13 mouse cellular contexts compared by ENCODE assay signal in the genomic region with DNA sequence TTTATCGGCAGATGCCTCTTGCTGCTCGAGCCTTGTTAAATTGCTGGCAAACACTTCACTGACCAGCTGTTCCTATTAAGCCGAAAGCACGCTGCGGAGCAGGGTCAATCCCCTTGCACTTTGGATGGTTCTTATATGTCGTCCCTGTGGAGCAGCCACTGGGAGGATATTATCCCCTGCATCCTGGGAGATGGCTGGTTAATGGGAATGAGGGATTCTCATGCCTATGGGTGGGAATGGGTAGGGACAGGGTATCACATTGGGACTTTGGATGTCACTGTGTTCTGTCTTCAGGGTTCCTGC.
DNase-seq lines count a peak whose midpoint lies in the region; ATAC-seq lines count a peak whose summit lies in the region.
"Had no signal": no experiment of that assay in that cellular context is flagged by ENCODE, and none has a peak within 500 bp of the region (broad histone marks: within the 10 kb centered on the region; RNA-seq: fewer than 3 reads in every experiment).

No protein-coding gene starts in this region.

- no peak overlapping the region for H3K4me3 ChIP-seq in neural tube, embryonic 11.5 days (ENCODE audit: low read depth, low read length)
- H3K4me3 ChIP-seq in hindbrain, embryonic 12.5 days: no peak overlapping the region
- no peak overlapping the region for H3K4me3 ChIP-seq in stomach, embryonic 16.5 days (replicated peaks; ENCODE audit: low read length)
- H3K4me3 ChIP-seq: embryonic facial prominence, embryonic 13.5 days; heart, embryonic 15.5 days had no signal

- no peak overlapping the region for H3K27ac ChIP-seq in neural tube, embryonic 11.5 days (ENCODE audit: low read depth, low read length)
- H3K27ac ChIP-seq in hindbrain, embryonic 12.5 days: peak overlapping the region; percentile 40; the same call in 1 of the 2 replicates
- no peak overlapping the region for H3K27ac ChIP-seq in stomach, embryonic 16.5 days (ENCODE audit: low read length)
- H3K27ac ChIP-seq: embryonic facial prominence, embryonic 13.5 days; heart, embryonic 15.5 days; macrophage had no signal

- H3K9ac ChIP-seq in neural tube, embryonic 11.5 days (ENCODE audit: low read length): no peak overlapping the region
- no peak overlapping the region for H3K9ac ChIP-seq in hindbrain, embryonic 12.5 days
- H3K9ac ChIP-seq in stomach, embryonic 16.5 days (ENCODE audit: low read length): no peak overlapping the region
- H3K9ac ChIP-seq: embryonic facial prominence, embryonic 13.5 days; heart, embryonic 15.5 days had no signal

- no peak overlapping the region for H3K4me2 ChIP-seq in neural tube, embryonic 11.5 days (ENCODE audit: low read depth)
- H3K4me2 ChIP-seq in hindbrain, embryonic 12.5 days (replicated peaks): peak overlapping the region; percentile 22; the same call in 1 of the 2 replicates
- peak overlapping the region; percentile 3; the same call in 1 of the 2 replicates for H3K4me2 ChIP-seq in stomach, embryonic 16.5 days (ENCODE audit: low read depth, low read length)
- H3K4me2 ChIP-seq: embryonic facial prominence, embryonic 13.5 days; heart, embryonic 15.5 days had no signal

- no peaks in the 10 kb centered on the region for H3K36me3 ChIP-seq in neural tube, embryonic 11.5 days (ENCODE audit: control insufficient read depth, insufficient read depth, low read length)
- no peaks in the 10 kb centered on the region for H3K36me3 ChIP-seq in hindbrain, embryonic 12.5 days
- no peaks in the 10 kb centered on the region for H3K36me3 ChIP-seq in stomach, embryonic 16.5 days (ENCODE audit: control insufficient read depth, insufficient read depth, low read length)
- H3K36me3 ChIP-seq: embryonic facial prominence, embryonic 13.5 days; G1E; heart, embryonic 15.5 days had no signal

- peak; percentile 58; the same call in 1 of the 2 replicates for ATAC-seq in neural tube, embryonic 11.5 days (ENCODE audit: insufficient read depth, low FRiP score, low TSS enrichment)
- ATAC-seq in hindbrain, embryonic 12.5 days (ENCODE audit: low FRiP score): peak; percentile 24; the same call in 1 of the 2 replicates
- peak; percentile 21; the same call in 1 of the 2 replicates for ATAC-seq in stomach, embryonic 16.5 days (ENCODE audit: insufficient read depth, low FRiP score)

- peak; percentile 42 for DNase-seq in neural tube, embryonic 11.5 days (ENCODE audit: low spot score)
- no peak for DNase-seq in neural tube, embryonic 10.5 days (ENCODE audit: extremely low spot score, low spot score)
- peak; percentile 38 for DNase-seq in lung, postnatal 36 days
- no peak for DNase-seq in frontal cortex, postnatal 25 days (ENCODE audit: low spot score in 2 of 2)
- no peak for DNase-seq in gastrocnemius, adult 8-10 months (ENCODE audit: low spot score in 2 of 2)
- DNase-seq: adrenal gland, postnatal 36 days; layer of hippocampus, adult 9-11 months had no signal

- H3K9me3 ChIP-seq in neural tube, embryonic 11.5 days (ENCODE audit: control insufficient read depth, low read length): no peaks in the 10 kb centered on the region
- no peaks in the 10 kb centered on the region for H3K9me3 ChIP-seq in hindbrain, embryonic 12.5 days (replicated peaks)
- no peaks in the 10 kb centered on the region for H3K9me3 ChIP-seq in stomach, embryonic 16.5 days (replicated peaks; ENCODE audit: control insufficient read depth, low read length)
- H3K9me3 ChIP-seq: embryonic facial prominence, embryonic 13.5 days; G1E; heart, embryonic 15.5 days had no signal

- 38% methylated on average over 6 of the region's 6 CpGs for WGBS in neural tube, embryonic 11.5 days
- 27% methylated on average over 6 of the region's 6 CpGs for WGBS in hindbrain, embryonic 12.5 days
- 36% methylated on average over 6 of the region's 6 CpGs for WGBS in stomach, embryonic 16.5 days

- H3K27me3 ChIP-seq in neural tube, embryonic 11.5 days (ENCODE audit: control insufficient read depth, insufficient read depth, low read length): no peaks in the 10 kb centered on the region
- no peaks in the 10 kb centered on the region for H3K27me3 ChIP-seq in hindbrain, embryonic 12.5 days
- no peaks in the 10 kb centered on the region for H3K27me3 ChIP-seq in stomach, embryonic 16.5 days (ENCODE audit: control insufficient read depth, insufficient read depth, low read length)
- H3K27me3 ChIP-seq: embryonic facial prominence, embryonic 13.5 days had no signal

- H3K4me1 ChIP-seq in neural tube, embryonic 11.5 days (ENCODE audit: control insufficient read depth, insufficient read depth, low read length): peaks cover 4% of the 10 kb centered on the region; the same call in 1 of the 2 replicates
- H3K4me1 ChIP-seq in hindbrain, embryonic 12.5 days: peaks cover 29% of the 10 kb centered on the region
- H3K4me1 ChIP-seq in stomach, embryonic 16.5 days (ENCODE audit: control insufficient read depth, insufficient read depth, low read length): 0 out of 2 replicates have a peak, but pooled peaks cover 4% of the 10 kb centered on the region
- H3K4me1 ChIP-seq: embryonic facial prominence, embryonic 13.5 days; heart, embryonic 15.5 days had no signal

Comparison
In these comparisons a context has a peak if more than half of its experiments do, and no peak if none do; other contexts are left out.
1. DNase-seq: peak in neural tube, embryonic 11.5 days (single experiment) and lung, postnatal 36 days (single experiment); none in neural tube, embryonic 10.5 days (single experiment), frontal cortex, postnatal 25 days (0 of 2) and gastrocnemius, adult 8-10 months (0 of 2).
2. Peak in every context shown above with its lines, with median percentiles within 50 percentile points of each other: ATAC-seq.